ENCODE assay signal across 8 mouse cellular contexts in the genomic region with DNA sequence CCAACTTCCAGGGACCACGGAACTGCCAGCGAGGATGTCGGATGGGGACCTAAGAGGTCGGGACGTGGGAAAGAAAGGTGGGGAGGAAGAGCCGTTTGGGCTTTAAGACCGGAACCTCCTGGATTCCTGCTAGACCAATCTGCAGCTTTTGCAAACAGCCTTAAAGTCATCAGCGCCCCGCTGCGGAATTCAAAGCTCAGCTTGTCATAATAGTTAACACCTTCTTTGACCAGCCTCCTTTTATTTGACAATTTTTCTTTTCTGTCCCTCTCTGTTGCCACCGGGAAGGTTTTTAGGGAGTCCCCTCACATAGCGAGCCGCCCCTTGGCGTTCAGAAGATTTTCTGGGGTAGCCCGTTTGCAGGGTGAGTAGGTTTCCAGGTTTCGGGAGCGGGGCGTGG. TPM values are rescaled to one million over a fixed set of nuclear protein-coding genes. Genes with fewer than 3 reads are reported as not detected.
A peak's percentile ranks its signal among the peaks of the same experiment; 100 is the strongest.
DNase-seq lines count a peak whose midpoint lies in the region; ATAC-seq lines count a peak whose summit lies in the region.

Gene Has3 (plus strand): TSS at position 192 of the 400 bp plus-strand sequence.

- peaks cover 20% of the 10 kb centered on the region for H3K4me1 ChIP-seq in kidney, embryonic 14.5 days (ENCODE audit: control insufficient read depth, insufficient read depth, low read length)
- peaks cover 36% of the 10 kb centered on the region for H3K4me1 ChIP-seq in midbrain, embryonic 13.5 days (replicated peaks)

- ATAC-seq in kidney, embryonic 14.5 days (ENCODE audit: low FRiP score, low TSS enrichment): no peak
- no peak for ATAC-seq in midbrain, embryonic 13.5 days
- no peak for ATAC-seq in megakaryocyte-erythroid progenitor cell, adult 5-6 weeks (replicated peaks; ENCODE audit: low FRiP score, low TSS enrichment, poor library complexity, severe bottlenecking)

- WGBS in kidney, embryonic 14.5 days: under 1% methylated on average over 18 of the region's 18 CpGs
- WGBS in midbrain, embryonic 13.5 days: 1% methylated on average over 18 of the region's 18 CpGs

- peak within 1 kb of the TSS; percentile 54 for H3K4me3 ChIP-seq in kidney, embryonic 14.5 days (ENCODE audit: low read length)
- H3K4me3 ChIP-seq in midbrain, embryonic 13.5 days (replicated peaks): peak within 1 kb of the TSS; percentile 54

- peaks cover 8% of the 10 kb centered on the region for H3K36me3 ChIP-seq in kidney, embryonic 14.5 days (ENCODE audit: control insufficient read depth, insufficient read depth, low read length)
- H3K36me3 ChIP-seq in midbrain, embryonic 13.5 days: peaks cover 9% of the 10 kb centered on the region

- H3K9me3 ChIP-seq in kidney, embryonic 14.5 days (ENCODE audit: control insufficient read depth, low read length): no peaks in the 10 kb centered on the region
- H3K9me3 ChIP-seq in midbrain, embryonic 13.5 days: no peaks in the 10 kb centered on the region

- intact Hi-C loops in gastrocnemius, postnatal 36 days (cut with DNase I): loop anchor here (5.0 kb wide), 1 partner anchor 153 kb away; no protein-coding TSS in a partner anchor

- no peak within 1 kb of the TSS for H3K27ac ChIP-seq in kidney, embryonic 14.5 days (ENCODE audit: low read depth, low read length)
- H3K27ac ChIP-seq in midbrain, embryonic 13.5 days: peak within 1 kb of the TSS; percentile 65

- peak; percentile 42 to 49 for DNase-seq in cerebellum, postnatal 10 days
- DNase-seq in cerebellum, adult 11 months: no peak
- DNase-seq in urinary bladder, postnatal 36 days (ENCODE audit: low spot score in 2 of 2): peak; percentile 20 to 21
- DNase-seq in urinary bladder, postnatal 25 days (ENCODE audit: low spot score): no peak
- DNase-seq in gastrocnemius, postnatal 36 days: no peak

- peak within 1 kb of the TSS; percentile 98 for H3K4me2 ChIP-seq in kidney, embryonic 14.5 days (replicated peaks; ENCODE audit: low read depth, low read length)
- peak within 1 kb of the TSS; percentile 94 for H3K4me2 ChIP-seq in midbrain, embryonic 13.5 days (replicated peaks)

- peak within 1 kb of the TSS; percentile 60 for H3K9ac ChIP-seq in kidney, embryonic 14.5 days (ENCODE audit: low read depth, low read length)
- peak within 1 kb of the TSS; percentile 78 for H3K9ac ChIP-seq in midbrain, embryonic 13.5 days (replicated peaks)

- peaks cover 18% of the 10 kb centered on the region; the same call in 1 of the 2 replicates for H3K27me3 ChIP-seq in kidney, embryonic 14.5 days (ENCODE audit: control insufficient read depth, insufficient read depth, low read length)
- H3K27me3 ChIP-seq in midbrain, embryonic 13.5 days: peaks cover 55% of the 10 kb centered on the region

RNA-seq across cellular contexts. Expression of gene Has3, which starts in this region (rescaled TPM):
- 1.2 and 1.3 TPM in 2 replicates for polyA plus RNA-seq in kidney, embryonic 14.5 days (2014; fragmentation: Nextera tagmentation; extraction: Ambion mirVana)
- 0.97 and 1.3 TPM in 2 replicates for polyA plus RNA-seq in midbrain, embryonic 13.5 days (2015; fragmentation: Nextera tagmentation; extraction: Ambion mirVana)
- total RNA-seq in megakaryocyte-erythroid progenitor cell, adult 5-6 weeks (2014; fragmentation: Nextera tagmentation): 0.17 TPM in 1 of 2 replicates, not detected in the other
- 0.66 TPM in 1 of 2 replicates, not detected in the other for total RNA-seq in megakaryocyte-erythroid progenitor cell, adult 5-6 weeks (2017)
- total RNA-seq in gastrocnemius, postnatal 36 days (2021): under 1 TPM; 0.59 to 0.69 TPM

Comparison
In these comparisons a context has a peak if more than half of its experiments do, and no peak if none do; other contexts are left out.
1. DNase-seq: peak in cerebellum, postnatal 10 days (2 of 2) and urinary bladder, postnatal 36 days (2 of 2); none in cerebellum, adult 11 months (single experiment), urinary bladder, postnatal 25 days (single experiment) and gastrocnemius, postnatal 36 days (0 of 2).